Mouse (Mus musculus) skeletal muscle tissue, adult 2 months (tissue): ENCODE data around the gene Nrg3.

Experiments
- DNase-seq: peaks from one replicate; pipeline ENCODE4 v3.0.0-alpha.2; 2012; ENCODE audit warnings: low read depth, low spot score

Gene Nrg3

GRCm38 (mm10) chr14:38991847-38992573 is 480.9 kb downstream of the Nrg3 start:
- no peak for DNase-seq

GRCm38 (mm10) chr14:38959367-38959766 is 513.5 kb downstream of the Nrg3 start:
- no peak for DNase-seq

- no peak for DNase-seq
These were observed 535.4 kb downstream of the Nrg3 start for GRCm38 (mm10) chr14:38937481-38937880.

- DNase-seq = no peak
These were observed 536.3 kb downstream of the Nrg3 start for GRCm38 (mm10) chr14:38936483-38937054.

GRCm38 (mm10) chr14:38923652-38924051 is 549.2 kb downstream of the Nrg3 start:
- no peak for DNase-seq

GRCm38 (mm10) chr14:38920800-38921199 is 552.1 kb downstream of the Nrg3 start:
- no peak for DNase-seq

- DNase-seq = no peak
These were observed 602.3 kb downstream of the Nrg3 start for GRCm38 (mm10) chr14:38870591-38870990.

GRCm38 (mm10) chr14:38847566-38847965 is 625.3 kb downstream of the Nrg3 start:
- DNase-seq = no peak

- DNase-seq = no peak
These were observed 625.8 kb downstream of the Nrg3 start for GRCm38 (mm10) chr14:38847091-38847490.

- DNase-seq = no peak
These were observed 637.9 kb downstream of the Nrg3 start for GRCm38 (mm10) chr14:38835006-38835405.

GRCm38 (mm10) chr14:38824891-38825290 is 648.0 kb downstream of the Nrg3 start:
- no peak for DNase-seq

- no peak for DNase-seq
These were observed 675.9 kb downstream of the Nrg3 start for GRCm38 (mm10) chr14:38797027-38797426.

- DNase-seq = no peak
These were observed 697.4 kb downstream of the Nrg3 start for GRCm38 (mm10) chr14:38775291-38776116.

- no peak for DNase-seq
These were observed 698.1 kb downstream of the Nrg3 start for GRCm38 (mm10) chr14:38774811-38775210.

GRCm38 (mm10) chr14:38730465-38730864 is 742.4 kb downstream of the Nrg3 start:
- no peak for DNase-seq

GRCm38 (mm10) chr14:38703894-38704293 is 769.0 kb downstream of the Nrg3 start:
- DNase-seq = no peak

- no peak for DNase-seq
These were observed 770.1 kb downstream of the Nrg3 start for GRCm38 (mm10) chr14:38702596-38703393.

GRCm38 (mm10) chr14:38701413-38701812 is 771.5 kb downstream of the Nrg3 start:
- no peak for DNase-seq

- DNase-seq = no peak
These were observed 771.9 kb downstream of the Nrg3 start for GRCm38 (mm10) chr14:38700972-38701371.

GRCm38 (mm10) chr14:38659973-38660372 is 812.9 kb downstream of the Nrg3 start:
- DNase-seq = no peak

- DNase-seq = no peak
These were observed 835.8 kb downstream of the Nrg3 start for GRCm38 (mm10) chr14:38637070-38637469.

- DNase-seq = no peak
These were observed 842.8 kb downstream of the Nrg3 start for GRCm38 (mm10) chr14:38630114-38630513.
